8 mouse cellular contexts compared by ENCODE assay signal in the genomic region with DNA sequence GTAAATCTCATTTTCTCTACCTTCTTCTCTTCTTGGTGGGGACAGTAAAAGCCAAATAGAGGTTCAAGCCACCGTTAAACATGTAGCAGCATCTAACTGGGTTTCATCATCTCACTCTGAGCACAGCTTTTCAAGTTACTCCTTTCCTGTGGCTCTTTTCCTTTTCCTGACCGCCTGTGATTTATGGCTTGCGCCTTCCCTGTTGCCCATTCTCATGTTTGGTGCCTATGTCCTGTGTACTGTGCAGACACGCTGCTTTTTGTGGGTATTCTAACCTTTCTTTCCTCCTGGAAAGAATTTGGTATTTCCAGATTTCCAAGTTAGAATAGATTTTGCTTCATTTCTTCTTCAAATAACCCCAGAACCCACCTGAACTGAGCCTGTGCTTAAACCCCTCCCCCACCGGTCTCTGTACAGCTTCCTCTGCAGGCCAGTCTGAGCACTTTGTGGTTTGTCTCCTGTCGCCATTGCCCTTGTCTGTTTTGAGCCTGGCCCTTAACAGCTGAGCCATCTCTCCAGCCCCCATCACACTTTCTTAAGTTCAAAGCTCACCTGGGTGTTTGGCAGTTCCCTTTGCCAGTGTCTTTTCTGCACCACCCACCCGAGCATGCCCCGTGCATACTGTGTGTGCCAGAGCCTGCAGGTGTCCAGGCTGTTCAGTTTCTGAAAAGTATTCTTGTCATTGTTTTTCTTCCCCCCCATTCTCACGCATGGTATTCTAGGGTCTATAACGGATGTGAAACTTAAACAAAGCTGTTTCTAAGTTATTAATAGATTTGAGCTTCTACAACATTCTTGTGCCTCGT.
DNase-seq lines count a peak whose midpoint lies in the region; ATAC-seq and TF ChIP-seq lines count a peak whose summit lies in the region.

No protein-coding gene starts in this region.

- DNase-seq in embryonic facial prominence, embryonic 10.5 days (ENCODE audit: low spot score) = no peak
- peak; percentile 89 for DNase-seq in A20 (ENCODE audit: low read depth, low spot score)
- no peak for DNase-seq in limb, embryonic 10.5 days (ENCODE audit: low spot score)
- no peak for DNase-seq in Muller cell, postnatal 12 days (ENCODE audit: inconsistent ontology term)
- DNase-seq in left cerebral cortex, postnatal 36 days (ENCODE audit: low spot score in 2 of 2) = no peak

- TF ChIP-seq CTCF in small intestine, adult 2 months (IDR thresholded peaks at IDR 0.05; ENCODE audit: extremely low read depth, insufficient read length, insufficient replicate concordance, low read depth, low read length) = no peak

- TF ChIP-seq POLR2A in small intestine, adult 2 months (IDR thresholded peaks at IDR 0.05; ENCODE audit: low read depth, low read length) = no peak

- no peak overlapping the region for H3K4me3 ChIP-seq in embryonic facial prominence, embryonic 13.5 days
- H3K4me3 ChIP-seq in embryonic facial prominence, embryonic 10.5 days = no peak overlapping the region
- no peak overlapping the region for H3K4me3 ChIP-seq in embryonic facial prominence, embryonic 15.5 days (replicated peaks)
- no peak overlapping the region for H3K4me3 ChIP-seq in limb, embryonic 10.5 days
- H3K4me3 ChIP-seq in small intestine, adult 2 months (ENCODE audit: low read depth, low read length) = no peak overlapping the region

- no peak for ATAC-seq in embryonic facial prominence, embryonic 13.5 days (ENCODE audit: insufficient number of reproducible peaks, insufficient read depth, low FRiP score, low TSS enrichment, low read depth)
- ATAC-seq in embryonic facial prominence, embryonic 15.5 days (ENCODE audit: insufficient number of reproducible peaks, low FRiP score, low TSS enrichment, low read depth) = no peak

- H3K4me2 ChIP-seq in embryonic facial prominence, embryonic 13.5 days = no peak overlapping the region
- no peak overlapping the region for H3K4me2 ChIP-seq in embryonic facial prominence, embryonic 15.5 days (replicated peaks)

- H3K27ac ChIP-seq in embryonic facial prominence, embryonic 13.5 days = peak overlapping the region; percentile 62; the same call in 1 of the 2 replicates
- no peak overlapping the region for H3K27ac ChIP-seq in embryonic facial prominence, embryonic 10.5 days (replicated peaks)
- H3K27ac ChIP-seq in embryonic facial prominence, embryonic 15.5 days (replicated peaks) = peak overlapping the region; percentile 79; the same call in 1 of the 2 replicates
- H3K27ac ChIP-seq in limb, embryonic 10.5 days = 0 out of 2 replicates have a peak overlapping the region, but pooled peaks have one; percentile 3
- H3K27ac ChIP-seq in small intestine, adult 2 months (ENCODE audit: insufficient read depth, low read depth, low read length) = peak overlapping the region; percentile 47

- H3K4me1 ChIP-seq in embryonic facial prominence, embryonic 13.5 days = peaks cover 37% of the 10 kb centered on the region
- H3K4me1 ChIP-seq in embryonic facial prominence, embryonic 10.5 days = peaks cover 20% of the 10 kb centered on the region
- H3K4me1 ChIP-seq in embryonic facial prominence, embryonic 15.5 days = peaks cover 33% of the 10 kb centered on the region
- H3K4me1 ChIP-seq in limb, embryonic 10.5 days = peaks cover 21% of the 10 kb centered on the region
- H3K4me1 ChIP-seq in small intestine, adult 2 months (ENCODE audit: control insufficient read depth, insufficient read depth, insufficient read length, low read length) = peaks cover 5% of the 10 kb centered on the region

- H3K9me3 ChIP-seq in embryonic facial prominence, embryonic 13.5 days = no peaks in the 10 kb centered on the region
- H3K9me3 ChIP-seq in embryonic facial prominence, embryonic 10.5 days = no peaks in the 10 kb centered on the region
- H3K9me3 ChIP-seq in embryonic facial prominence, embryonic 15.5 days (replicated peaks) = no peaks in the 10 kb centered on the region
- no peaks in the 10 kb centered on the region for H3K9me3 ChIP-seq in limb, embryonic 10.5 days (replicated peaks)

- H3K36me3 ChIP-seq in embryonic facial prominence, embryonic 13.5 days = 0 out of 2 replicates have a peak, but pooled peaks cover 5% of the 10 kb centered on the region
- H3K36me3 ChIP-seq in embryonic facial prominence, embryonic 10.5 days (replicated peaks) = no peaks in the 10 kb centered on the region
- peaks cover 2% of the 10 kb centered on the region; the same call in 1 of the 2 replicates for H3K36me3 ChIP-seq in embryonic facial prominence, embryonic 15.5 days
- H3K36me3 ChIP-seq in limb, embryonic 10.5 days = no peaks in the 10 kb centered on the region
- peaks cover 10% of the 10 kb centered on the region for H3K36me3 ChIP-seq in small intestine, adult 2 months (ENCODE audit: control insufficient read depth, insufficient read depth, low read length)

- intact Hi-C loops in left cerebral cortex, postnatal 36 days (cut with DNase I) = loop anchor here (2.0 to 5.0 kb wide), 2 partner anchors 36 to 73 kb away; a partner anchor contains a TSS

- H3K9ac ChIP-seq in embryonic facial prominence, embryonic 13.5 days = no peak overlapping the region
- no peak overlapping the region for H3K9ac ChIP-seq in embryonic facial prominence, embryonic 15.5 days

- no peaks in the 10 kb centered on the region for H3K27me3 ChIP-seq in embryonic facial prominence, embryonic 13.5 days
- H3K27me3 ChIP-seq in embryonic facial prominence, embryonic 10.5 days (replicated peaks; ENCODE audit: low read depth, poor library complexity, severe bottlenecking) = no peaks in the 10 kb centered on the region
- H3K27me3 ChIP-seq in embryonic facial prominence, embryonic 15.5 days = no peaks in the 10 kb centered on the region
- no peaks in the 10 kb centered on the region for H3K27me3 ChIP-seq in limb, embryonic 10.5 days (ENCODE audit: low read depth, poor library complexity, severe bottlenecking)
- H3K27me3 ChIP-seq in small intestine, adult 2 months (ENCODE audit: control insufficient read depth, insufficient read depth, low read length) = no peaks in the 10 kb centered on the region

- 75% methylated on average over 11 of the region's 11 CpGs for WGBS in embryonic facial prominence, embryonic 13.5 days
- WGBS in embryonic facial prominence, embryonic 10.5 days = 83% methylated on average over 11 of the region's 11 CpGs
- WGBS in embryonic facial prominence, embryonic 15.5 days = 68% methylated on average over 11 of the region's 11 CpGs
- WGBS in limb, embryonic 10.5 days = 74% methylated on average over 11 of the region's 11 CpGs
- 64% methylated on average over 11 of the region's 11 CpGs for WGBS in small intestine, adult 2 months
